Mouse (Mus musculus) liver, embryonic 11.5 days (tissue): ENCODE data around the gene Heatr5a. TPM values are rescaled to one million over a fixed set of nuclear protein-coding genes. Genes with fewer than 3 reads are reported as not detected.
A peak's percentile ranks its signal among the peaks of the same experiment; 100 is the strongest.

Experiments
- ATAC-seq: fragments of 200-750 bp; cut with Nextera tagmentation; replicated peaks from 2 replicates; pipeline ENCODE4 v1.8.0; 2017; ENCODE audit warnings: moderate number of reproducible peaks, mild to moderate bottlenecking, moderate TSS enrichment, moderate library complexity; ENCODE audit not compliant: low FRiP score
- DNase-seq: peaks from one replicate; pipeline ENCODE4 v3.0.0-alpha.2; 2017; ENCODE audit warnings: low spot score
- H3K27ac ChIP-seq: fragments of 300-500 bp; sonication (generic); 2 replicates; pipeline ENCODE4 v1.5.1; 2014; ENCODE audit warnings: mild to moderate bottlenecking, low read depth, low read length, control low read depth
- H3K27me3 ChIP-seq: fragments of 300-500 bp; sonication (generic); replicated peaks from 2 replicates; pipeline ENCODE4 v1.6.1; 2014; ENCODE audit warnings: low read length, mixed read lengths; ENCODE audit not compliant: control insufficient read depth, insufficient read depth
- H3K36me3 ChIP-seq: fragments of 300-500 bp; sonication (generic); 2 replicates; pipeline ENCODE4 v1.6.1; 2014; ENCODE audit warnings: mild to moderate bottlenecking, low read length, moderate library complexity, mixed read lengths; ENCODE audit not compliant: control insufficient read depth, insufficient read depth
- H3K4me1 ChIP-seq: fragments of 300-500 bp; sonication (generic); replicated peaks from 2 replicates; pipeline ENCODE4 v1.6.1; 2014; ENCODE audit warnings: low read length, mixed read lengths; ENCODE audit not compliant: control insufficient read depth, insufficient read depth
- H3K4me2 ChIP-seq: fragments of 300-500 bp; sonication (generic); 2 replicates; pipeline ENCODE4 v1.6.1; 2014; ENCODE audit warnings: mild to moderate bottlenecking, control low read depth, moderate library complexity
- H3K4me3 ChIP-seq: fragments of 300-500 bp; sonication (generic); 2 replicates; pipeline ENCODE4 v1.5.1; 2014; ENCODE audit warnings: low read depth, low read length, control low read depth
- H3K9ac ChIP-seq: fragments of 300-500 bp; sonication (generic); 2 replicates; pipeline ENCODE4 v1.6.1; 2014; ENCODE audit warnings: low read depth, low read length, control low read depth
- H3K9me3 ChIP-seq: fragments of 300-500 bp; sonication (generic); 2 replicates; pipeline ENCODE4 v1.6.1; 2016; ENCODE audit warnings: low read length, inconsistent platforms, mixed read lengths; ENCODE audit not compliant: control insufficient read depth
- WGBS: fragments of 180-500 bp; shearing (Covaris S2); extraction: QIAGEN DNeasy Blood & Tissue Kit; methylation state at CpG from one replicate; pipeline ENCODE4 v1.1.7; 2014; 5-methylcytosine and 5-hydroxymethylcytosine counted together
- polyA plus RNA-seq: library from polyadenylated mRNA; unstranded; fragments of >200 nt; fragmentation: Nextera tagmentation; extraction: Ambion mirVana; gene quantifications from 2 replicates; pipeline ENCODE4 v1.2.1, GENCODE M21; 2014

Heatr5a gene
- polyA plus RNA-seq, 1 experiment from 2014 or later: 18.9 TPM

DNA sequence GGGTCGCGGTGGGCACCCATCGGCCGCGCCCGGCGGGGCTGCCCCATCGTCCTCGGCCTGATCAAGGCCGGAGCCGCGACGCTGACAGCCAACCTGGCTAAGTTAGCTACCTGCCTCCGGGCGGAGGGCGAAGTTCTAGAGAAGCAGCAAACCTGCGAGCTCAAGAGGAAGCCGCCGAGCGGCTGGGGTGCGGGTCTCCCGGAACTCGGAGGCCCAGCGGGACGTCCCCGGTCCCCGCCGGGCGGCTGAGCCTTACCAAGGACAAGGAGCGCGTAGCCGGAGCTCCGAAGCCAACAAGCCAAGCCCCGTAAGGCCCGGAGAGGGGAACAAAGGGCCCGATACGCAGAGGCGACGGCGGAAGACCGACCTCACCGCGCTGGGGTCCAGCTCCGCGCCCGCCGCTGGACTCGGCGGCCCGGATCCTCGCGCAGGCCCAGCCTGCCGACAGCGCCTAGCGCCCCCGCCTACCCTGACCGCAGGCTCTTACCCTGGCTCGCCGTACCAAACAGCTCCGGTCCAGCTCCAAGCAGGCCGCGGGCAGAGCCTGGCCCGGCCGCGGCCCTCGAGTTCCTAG is 142.3 kb downstream of the Heatr5a start:
- Histone ChIP-seq H3K4me3 (peak overlapping the region; percentile 89), H3K27me3 (no peaks in the 10 kb centered on the region), H3K9me3 (no peaks in the 10 kb centered on the region), H3K9ac (peak overlapping the region; percentile 99), H3K36me3 (peaks cover 16% of the 10 kb centered on the region), H3K4me2 (peak overlapping the region; percentile 64), H3K27ac (peak overlapping the region; percentile 100), H3K4me1 (peaks cover 18% of the 10 kb centered on the region)
- WGBS: under 1% methylated on average over 65 of the region's 66 CpGs
- no peak for DNase-seq
- 0 out of 2 replicates have a peak, but pooled peaks have one; percentile 9 for ATAC-seq

GRCm38 (mm10) chr12:51827958-51828650 is 143.0 kb downstream of the Heatr5a start:
- DNase-seq (no peak), ATAC-seq (no peak)
- H3K36me3 ChIP-seq: peaks cover 16% of the 10 kb centered on the region
- H3K9me3 ChIP-seq: no peaks in the 10 kb centered on the region
- peak overlapping the region; percentile 89 for H3K4me3 ChIP-seq
- H3K9ac ChIP-seq: peak overlapping the region; percentile 99
- H3K4me2 ChIP-seq: peak overlapping the region; percentile 64
- H3K27ac ChIP-seq: peak overlapping the region; percentile 100
- H3K4me1 ChIP-seq: peaks cover 18% of the 10 kb centered on the region
- H3K27me3 ChIP-seq: no peaks in the 10 kb centered on the region
- 12% methylated on average over 6 of the region's 6 CpGs for WGBS

Other genes with a start within 250 kb of the Heatr5a start
- gene Hectd1, start 141.8 kb downstream of the Heatr5a start, polyA plus RNA-seq: 59.4 and 60.0 TPM in 2 replicates
- 31.0 and 33.1 TPM in 2 replicates for gene Dtd2, start 35.2 kb upstream of the Heatr5a start, polyA plus RNA-seq
- gene Gpr33, start 56.7 kb upstream of the Heatr5a start, polyA plus RNA-seq: not detected in 2 replicates
- 12.4 and 13.3 TPM in 2 replicates for gene Nubpl, start 126.4 kb upstream of the Heatr5a start, polyA plus RNA-seq